In the genomic region with DNA sequence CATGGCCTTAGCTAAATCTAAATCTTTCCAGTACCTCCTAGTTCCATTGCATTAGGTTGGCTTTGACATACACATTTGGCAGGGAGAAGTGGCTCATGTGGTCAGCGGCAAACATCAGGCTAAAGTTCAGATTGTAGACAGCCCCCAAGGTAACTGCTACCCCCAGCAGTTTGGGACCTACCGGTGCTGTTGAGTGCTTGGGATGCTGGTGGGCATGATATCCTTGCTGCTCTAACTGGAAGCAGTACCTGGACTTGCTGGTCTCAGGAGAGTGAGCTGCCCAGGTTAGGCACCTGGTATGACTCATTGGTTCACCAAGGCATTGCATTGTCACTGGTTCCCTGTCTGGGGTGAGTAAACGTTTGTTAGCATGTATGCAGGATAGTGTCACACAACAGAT, we compare ENCODE assay signal across 44 mouse cellular contexts. TPM values are rescaled to one million over a fixed set of nuclear protein-coding genes. Genes with fewer than 3 reads are reported as not detected.
"Had no signal": no experiment of that assay in that cellular context is flagged by ENCODE, and none has a peak within 500 bp of the region (broad histone marks: within the 10 kb centered on the region; RNA-seq: fewer than 3 reads in every experiment).

No protein-coding gene starts in this region.

- H3K36me3 ChIP-seq: limb, embryonic 10.5 days; limb, embryonic 12.5 days; limb, embryonic 13.5 days; limb, embryonic 15.5 days; liver, embryonic 12.5 days; liver, embryonic 13.5 days; liver, embryonic 15.5 days; lung, embryonic 15.5 days; midbrain, embryonic 10.5 days; midbrain, embryonic 12.5 days; midbrain, embryonic 13.5 days; midbrain, embryonic 15.5 days; neural tube, embryonic 12.5 days had no signal

- H3K9me3 ChIP-seq: limb, embryonic 10.5 days; limb, embryonic 12.5 days; limb, embryonic 13.5 days; limb, embryonic 15.5 days; liver, embryonic 12.5 days; liver, embryonic 13.5 days; liver, embryonic 15.5 days; lung, embryonic 15.5 days; megakaryocyte, embryonic 14.5 days; midbrain, embryonic 10.5 days; midbrain, embryonic 12.5 days; midbrain, embryonic 13.5 days; midbrain, embryonic 15.5 days; neural tube, embryonic 12.5 days had no signal

- DNase-seq: left cerebral cortex, postnatal 4 days; liver; liver, embryonic 13.5 days; liver, postnatal 0 days; lung, adult 18-20 months; lung, adult 2 months; lung, embryonic 14.5 days; lung, postnatal 10 days; lung, postnatal 14 days; lung, postnatal 36 days; lung, postnatal 4 days; midbrain, embryonic 14.5 days had no signal

- H3K27ac ChIP-seq: limb, embryonic 10.5 days; limb, embryonic 12.5 days; limb, embryonic 13.5 days; limb, embryonic 15.5 days; liver, embryonic 12.5 days; liver, embryonic 13.5 days; liver, embryonic 14.5 days; liver, embryonic 15.5 days; lung, embryonic 15.5 days; macrophage; midbrain, embryonic 10.5 days; midbrain, embryonic 12.5 days; midbrain, embryonic 13.5 days; midbrain, embryonic 15.5 days; neural tube, embryonic 12.5 days had no signal

- H3K4me3 ChIP-seq: limb, embryonic 10.5 days; limb, embryonic 12.5 days; limb, embryonic 13.5 days; limb, embryonic 15.5 days; liver, embryonic 12.5 days; liver, embryonic 13.5 days; liver, embryonic 15.5 days; lung, embryonic 15.5 days; megakaryocyte, embryonic 14.5 days; midbrain, embryonic 10.5 days; midbrain, embryonic 12.5 days; midbrain, embryonic 13.5 days; midbrain, embryonic 15.5 days; myocyte; neural tube, embryonic 12.5 days had no signal

- H3K4me1 ChIP-seq: limb, embryonic 10.5 days; limb, embryonic 12.5 days; limb, embryonic 13.5 days; limb, embryonic 15.5 days; liver, embryonic 12.5 days; liver, embryonic 13.5 days; liver, embryonic 15.5 days; lung, embryonic 15.5 days; megakaryocyte, embryonic 14.5 days; midbrain, embryonic 10.5 days; midbrain, embryonic 12.5 days; midbrain, embryonic 13.5 days; midbrain, embryonic 15.5 days; neural tube, embryonic 12.5 days had no signal

- H3K27me3 ChIP-seq: limb, embryonic 13.5 days; limb, embryonic 15.5 days; liver, embryonic 12.5 days; liver, embryonic 13.5 days; liver, embryonic 15.5 days; lung, embryonic 15.5 days; midbrain, embryonic 12.5 days; midbrain, embryonic 13.5 days; midbrain, embryonic 15.5 days; neural tube, embryonic 12.5 days had no signal

RNA-seq across cellular contexts. Expression of a gene that starts 8.3 kb away (rescaled TPM):
- total RNA-seq: left cerebral cortex, postnatal 10 days; left cerebral cortex, postnatal 14 days; left cerebral cortex, postnatal 25 days; left cerebral cortex, postnatal 36 days; left cerebral cortex, postnatal 4 days; liver, adult 2 months; megakaryocyte progenitor cell, adult 5-6 weeks; megakaryocyte, adult 5-6 weeks; megakaryocyte-erythroid progenitor cell, adult 5-6 weeks; midbrain, postnatal 0 days; monocyte, adult 5-6 weeks had no signal
- polyA plus RNA-seq: limb, embryonic 10.5 days; liver, adult 2 months; liver, embryonic 11.5 days; liver, embryonic 12.5 days; liver, embryonic 13.5 days; liver, embryonic 14.5 days; liver, embryonic 15.5 days; liver, embryonic 16.5 days; liver, postnatal 0 days; lung, adult 2 months; lung, embryonic 14.5 days; lung, embryonic 15.5 days; lung, embryonic 16.5 days; lung, postnatal 0 days; macrophage; midbrain, embryonic 11.5 days; midbrain, embryonic 13.5 days; midbrain, embryonic 14.5 days; midbrain, embryonic 15.5 days; midbrain, embryonic 16.5 days; midbrain, postnatal 0 days; myocyte had no signal

RNA-seq across cellular contexts. Expression of a gene that starts 12.0 kb away (rescaled TPM):
- total RNA-seq: left cerebral cortex, postnatal 10 days; left cerebral cortex, postnatal 14 days; left cerebral cortex, postnatal 25 days; left cerebral cortex, postnatal 36 days; left cerebral cortex, postnatal 4 days; megakaryocyte progenitor cell, adult 5-6 weeks; megakaryocyte, adult 5-6 weeks; megakaryocyte-erythroid progenitor cell, adult 5-6 weeks; monocyte, adult 5-6 weeks had no signal
- polyA plus RNA-seq: liver, adult 2 months; liver, embryonic 15.5 days; lung, embryonic 14.5 days; macrophage; midbrain, embryonic 13.5 days; midbrain, embryonic 14.5 days; midbrain, embryonic 16.5 days; midbrain, postnatal 0 days; myocyte had no signal
